9 mouse cellular contexts compared by ENCODE assay signal in the genomic region with DNA sequence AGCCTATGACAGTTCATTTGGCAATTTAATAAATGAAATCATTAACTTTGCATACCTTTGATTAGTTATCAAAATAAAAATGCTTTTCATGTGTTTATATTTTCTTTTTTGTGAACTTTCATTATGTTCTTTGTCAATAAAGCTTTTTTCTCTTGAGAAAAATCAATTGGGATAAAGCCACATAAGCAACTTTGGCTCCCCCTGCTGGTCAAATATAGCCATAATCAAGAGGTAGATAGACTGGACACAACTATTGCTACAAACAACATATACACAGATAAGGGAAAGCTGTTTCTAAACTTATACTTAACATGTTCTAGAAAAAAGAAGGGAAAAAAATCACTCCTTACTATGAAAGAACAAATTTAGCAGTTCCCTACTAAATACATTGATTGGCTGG. TPM values are rescaled to one million over a fixed set of nuclear protein-coding genes. Genes with fewer than 3 reads are reported as not detected.
A peak's percentile ranks its signal among the peaks of the same experiment; 100 is the strongest.
DNase-seq lines count a peak whose midpoint lies in the region; ATAC-seq lines count a peak whose summit lies in the region.
"Had no signal": no experiment of that assay in that cellular context is flagged by ENCODE, and none has a peak within 500 bp of the region (broad histone marks: within the 10 kb centered on the region; RNA-seq: fewer than 3 reads in every experiment).

No protein-coding gene starts in this region.

- H3K9me3 ChIP-seq in embryonic facial prominence, embryonic 14.5 days (ENCODE audit: control insufficient read depth, low read length) = no peaks in the 10 kb centered on the region

- no peaks in the 10 kb centered on the region for H3K27me3 ChIP-seq in embryonic facial prominence, embryonic 14.5 days (replicated peaks; ENCODE audit: control insufficient read depth, insufficient read depth, low read length)

- peak; percentile 32 to 68 for DNase-seq in left cerebral cortex, adult 18-20 months (ENCODE audit: low spot score in 2 of 2)
- DNase-seq in left cerebral cortex, postnatal 36 days (ENCODE audit: low spot score in 2 of 2) = no peak
- DNase-seq in ES-CJ7 (ENCODE audit: low read depth, low spot score) = peak; percentile 79
- DNase-seq in adrenal gland, postnatal 25 days = peak; percentile 27
- peak; percentile 82 for DNase-seq in embryonic facial prominence, embryonic 14.5 days (ENCODE audit: low spot score)
- peak; percentile 49 to 60 for DNase-seq in left cerebral cortex, postnatal 10 days (ENCODE audit: extremely low spot score in 1 of 2, low spot score in 2 of 2)
- DNase-seq in retina, postnatal 1 day = peak; percentile 88
- no peak for DNase-seq in ovary, postnatal 36 days (ENCODE audit: low spot score)

- H3K4me2 ChIP-seq in embryonic facial prominence, embryonic 14.5 days (ENCODE audit: low read depth, low read length) = no peak overlapping the region

- no peak overlapping the region for H3K9ac ChIP-seq in embryonic facial prominence, embryonic 14.5 days (ENCODE audit: low read depth, low read length)

- ATAC-seq in embryonic facial prominence, embryonic 14.5 days (ENCODE audit: low read depth) = no peak

- H3K4me1 ChIP-seq in embryonic facial prominence, embryonic 14.5 days (ENCODE audit: control insufficient read depth, insufficient read depth, low read length) = peaks cover under 1% of the 10 kb centered on the region; the same call in 1 of the 2 replicates

- intact Hi-C loops in left cerebral cortex, postnatal 36 days (cut with DNase I) = loop anchor here (5.0 kb wide), 1 partner anchor 144 kb away; no protein-coding TSS in a partner anchor
- intact Hi-C loops in left cerebral cortex, postnatal 10 days (cut with DNase I) = loop anchor here (5.0 kb wide), 2 partner anchors 129 to 144 kb away; no protein-coding TSS in a partner anchor

- no peak overlapping the region for H3K27ac ChIP-seq in embryonic facial prominence, embryonic 14.5 days (replicated peaks; ENCODE audit: low read depth, low read length)
- H3K27ac ChIP-seq: macrophage had no signal

- peaks cover 37% of the 10 kb centered on the region for H3K36me3 ChIP-seq in embryonic facial prominence, embryonic 14.5 days (ENCODE audit: control insufficient read depth, insufficient read depth, low read length)

- H3K4me3 ChIP-seq in embryonic facial prominence, embryonic 14.5 days (ENCODE audit: low read depth, low read length) = no peak overlapping the region

RNA-seq across cellular contexts. Expression of gene Kansl1, which starts 7.1 kb away (rescaled TPM):
- 10 to 100 TPM; 76.1 to 79.7 TPM for total RNA-seq in left cerebral cortex, adult 18-20 months (2021)
- total RNA-seq in left cerebral cortex, postnatal 36 days (2021) = 10 to 100 TPM; 69.6 to 87.1 TPM
- total RNA-seq in adrenal gland, postnatal 25 days (2021) = 56.5 and 62.6 TPM in 2 replicates
- 26.0 and 27.9 TPM in 2 replicates for polyA plus RNA-seq in embryonic facial prominence, embryonic 14.5 days (2014; fragmentation: Nextera tagmentation; extraction: Ambion mirVana)
- 10 to 100 TPM; 67.0 to 67.8 TPM for total RNA-seq in left cerebral cortex, postnatal 10 days (2021)

Comparison
In these comparisons a context has a peak if more than half of its experiments do, and no peak if none do; other contexts are left out.
1. DNase-seq: peak in left cerebral cortex, adult 18-20 months (2 of 2), ES-CJ7 (single experiment), adrenal gland, postnatal 25 days (single experiment), embryonic facial prominence, embryonic 14.5 days (single experiment), left cerebral cortex, postnatal 10 days (2 of 2) and retina, postnatal 1 day (single experiment); none in left cerebral cortex, postnatal 36 days (0 of 2) and ovary, postnatal 36 days (single experiment).